Comparison of ENCODE assay signal across 31 mouse cellular contexts in genomic region chr16:97904035-97904434, GRCm38 (mm10).
"Had no signal": no experiment of that assay in that cellular context is flagged by ENCODE, and none has a peak within 500 bp of the region (broad histone marks: within the 10 kb centered on the region; RNA-seq: fewer than 3 reads in every experiment).

No protein-coding gene starts in this region.

- H3K4me1 ChIP-seq: limb, embryonic 10.5 days; limb, embryonic 12.5 days; limb, embryonic 13.5 days; limb, embryonic 15.5 days; lung, embryonic 15.5 days; midbrain, embryonic 10.5 days; midbrain, embryonic 12.5 days; midbrain, embryonic 13.5 days; midbrain, embryonic 15.5 days; neural tube, embryonic 12.5 days; neural tube, embryonic 13.5 days had no signal

- H3K4me2 ChIP-seq: limb, embryonic 12.5 days; limb, embryonic 13.5 days; limb, embryonic 15.5 days; liver, embryonic 11.5 days; liver, embryonic 13.5 days; liver, embryonic 15.5 days; lung, embryonic 14.5 days; lung, embryonic 15.5 days; midbrain, embryonic 11.5 days; midbrain, embryonic 12.5 days; midbrain, embryonic 13.5 days; midbrain, embryonic 15.5 days; neural tube, embryonic 12.5 days; neural tube, embryonic 13.5 days had no signal

- H3K9me3 ChIP-seq: limb, embryonic 10.5 days; limb, embryonic 12.5 days; limb, embryonic 13.5 days; limb, embryonic 15.5 days; liver, embryonic 13.5 days; liver, embryonic 15.5 days; lung, embryonic 15.5 days; megakaryocyte, embryonic 14.5 days; midbrain, embryonic 10.5 days; midbrain, embryonic 12.5 days; midbrain, embryonic 13.5 days; midbrain, embryonic 15.5 days; neural tube, embryonic 12.5 days; neural tube, embryonic 13.5 days had no signal

- H3K4me3 ChIP-seq: limb, embryonic 10.5 days; limb, embryonic 12.5 days; limb, embryonic 13.5 days; limb, embryonic 15.5 days; liver, embryonic 13.5 days; liver, embryonic 15.5 days; lung, embryonic 15.5 days; megakaryocyte, embryonic 14.5 days; midbrain, embryonic 10.5 days; midbrain, embryonic 12.5 days; midbrain, embryonic 13.5 days; midbrain, embryonic 15.5 days; myocyte; neural tube, embryonic 12.5 days; neural tube, embryonic 13.5 days had no signal

- H3K36me3 ChIP-seq: limb, embryonic 10.5 days; limb, embryonic 12.5 days; limb, embryonic 13.5 days; liver, embryonic 13.5 days; liver, embryonic 15.5 days; lung, embryonic 15.5 days; midbrain, embryonic 10.5 days; midbrain, embryonic 12.5 days; midbrain, embryonic 13.5 days; midbrain, embryonic 15.5 days; neural tube, embryonic 12.5 days; neural tube, embryonic 13.5 days had no signal

- H3K9ac ChIP-seq: limb, embryonic 12.5 days; limb, embryonic 13.5 days; limb, embryonic 15.5 days; liver, embryonic 13.5 days; liver, embryonic 14.5 days; liver, embryonic 15.5 days; liver, postnatal 0 days; lung, embryonic 14.5 days; lung, embryonic 15.5 days; midbrain, embryonic 12.5 days; midbrain, embryonic 13.5 days; midbrain, embryonic 15.5 days; neural tube, embryonic 12.5 days; neural tube, embryonic 13.5 days had no signal

- H3K27ac ChIP-seq: limb, embryonic 10.5 days; limb, embryonic 12.5 days; limb, embryonic 13.5 days; limb, embryonic 15.5 days; liver, embryonic 13.5 days; liver, embryonic 14.5 days; liver, embryonic 15.5 days; lung, embryonic 15.5 days; macrophage; midbrain, embryonic 10.5 days; midbrain, embryonic 12.5 days; midbrain, embryonic 13.5 days; midbrain, embryonic 15.5 days; neural tube, embryonic 12.5 days; neural tube, embryonic 13.5 days had no signal

- H3K27me3 ChIP-seq: limb, embryonic 12.5 days; limb, embryonic 13.5 days; limb, embryonic 15.5 days; liver, embryonic 13.5 days; liver, embryonic 15.5 days; lung, embryonic 15.5 days; megakaryocyte, embryonic 14.5 days; midbrain, embryonic 12.5 days; midbrain, embryonic 13.5 days; midbrain, embryonic 15.5 days; neural tube, embryonic 12.5 days; neural tube, embryonic 13.5 days had no signal

- DNase-seq: left cerebral cortex, postnatal 4 days; liver, embryonic 13.5 days; liver, postnatal 0 days; lung, adult 18-20 months; lung, adult 2 months; lung, embryonic 14.5 days; lung, postnatal 10 days; lung, postnatal 14 days; lung, postnatal 36 days; lung, postnatal 4 days; midbrain, embryonic 14.5 days had no signal

- ATAC-seq: liver, postnatal 0 days; lung, postnatal 0 days; midbrain, embryonic 13.5 days; midbrain, embryonic 15.5 days; midbrain, embryonic 16.5 days had no signal
